Mouse (Mus musculus) thymus, adult 18-20 months (tissue): ENCODE data around the gene Ap5s1.
A peak's percentile ranks its signal among the peaks of the same experiment; 100 is the strongest.
"Not testable (repeated sequence)": the region's sequence is repeated elsewhere in the genome, so short reads cannot be mapped to it uniquely, and the experiment has no call there.

ENCODE experiments used
- DNase-seq, 2 experiments: peaks; one replicate each; pipeline ENCODE4 v3.0.0; 2022; ENCODE audit warnings: mixed read lengths in 2 of 2

Gene Ap5s1

GRCm38 (mm10) chr2:131223569-131223968 is 16.7 kb downstream of the Ap5s1 start:
- no peak for DNase-seq

- no peak for DNase-seq
These were observed 18.3 kb downstream of the Ap5s1 start for GRCm38 (mm10) chr2:131225178-131225577.

GRCm38 (mm10) chr2:131226669-131227068 is 19.8 kb downstream of the Ap5s1 start:
- not testable (repeated sequence) for DNase-seq

- no peak for DNase-seq
These were observed 20.4 kb downstream of the Ap5s1 start for GRCm38 (mm10) chr2:131227243-131227642.

GRCm38 (mm10) chr2:131232558-131232957 is 25.7 kb downstream of the Ap5s1 start:
- no peak for DNase-seq

GRCm38 (mm10) chr2:131233307-131234126 is 26.6 kb downstream of the Ap5s1 start, which contains the start of gene Mavs:
Gene Mavs, plus strand, starts transcription at chr2:131234063.
- peak; percentile 91 to 92 for DNase-seq

GRCm38 (mm10) chr2:131234127-131234650 is 27.3 kb downstream of the Ap5s1 start:
- DNase-seq: no peak

GRCm38 (mm10) chr2:131234970-131235635 is 28.2 kb downstream of the Ap5s1 start:
- no peak for DNase-seq

GRCm38 (mm10) chr2:131242180-131242579 is 35.3 kb downstream of the Ap5s1 start:
- DNase-seq: no peak

- no peak for DNase-seq
These were observed 36.1 kb downstream of the Ap5s1 start for GRCm38 (mm10) chr2:131242929-131243328.

GRCm38 (mm10) chr2:131253681-131254328 is 46.9 kb downstream of the Ap5s1 start:
- peak in 1 of 2 experiments; percentile 22 for DNase-seq

GRCm38 (mm10) chr2:131254329-131254713 is 47.4 kb downstream of the Ap5s1 start:
- no peak for DNase-seq

GRCm38 (mm10) chr2:131255738-131256137 is 48.9 kb downstream of the Ap5s1 start:
- DNase-seq: no peak

- DNase-seq: no peak
These were observed 51.8 kb downstream of the Ap5s1 start for GRCm38 (mm10) chr2:131258693-131259092.

GRCm38 (mm10) chr2:131260544-131261307 is 53.8 kb downstream of the Ap5s1 start:
- DNase-seq: no peak

- no peak for DNase-seq
These were observed 54.8 kb downstream of the Ap5s1 start for GRCm38 (mm10) chr2:131261481-131262212.

GRCm38 (mm10) chr2:131262213-131262672 is 55.4 kb downstream of the Ap5s1 start, which contains the start of gene Pank2:
Gene Pank2, plus strand, starts transcription at chr2:131262495.
- DNase-seq: peak; percentile 98
